Mouse (Mus musculus) kidney, embryonic 15.5 days (tissue): Measurements from ENCODE around the gene Flnb. TPM values are rescaled to one million over a fixed set of nuclear protein-coding genes. Genes with fewer than 3 reads are reported as not detected.

Experiments
- ATAC-seq: fragments of 200-750 bp; cut with Nextera tagmentation; replicated peaks from 2 replicates; pipeline ENCODE4 v1.8.0; 2017; ENCODE audit warnings: moderate TSS enrichment; ENCODE audit not compliant: low FRiP score
- H3K27ac ChIP-seq: fragments of 300-500 bp; sonication (generic); 2 replicates; pipeline ENCODE4 v1.5.1; 2015; ENCODE audit warnings: mild to moderate bottlenecking, inconsistent platforms
- H3K27me3 ChIP-seq: fragments of 300-500 bp; sonication (generic); 2 replicates; pipeline ENCODE4 v1.6.1; 2015; ENCODE audit warnings: inconsistent platforms
- H3K36me3 ChIP-seq: fragments of 300-500 bp; sonication (generic); 2 replicates; pipeline ENCODE4 v1.6.1; 2015; ENCODE audit warnings: inconsistent platforms
- H3K4me1 ChIP-seq: fragments of 300-500 bp; sonication (generic); 2 replicates; pipeline ENCODE4 v1.6.1; 2015; ENCODE audit warnings: inconsistent platforms
- H3K4me2 ChIP-seq: fragments of 300-500 bp; sonication (generic); 2 replicates; pipeline ENCODE4 v1.6.1; 2015; ENCODE audit warnings: moderate library complexity, mild to moderate bottlenecking, inconsistent platforms
- H3K4me3 ChIP-seq: fragments of 300-500 bp; sonication (generic); replicated peaks from 2 replicates; pipeline ENCODE4 v1.5.1; 2015; ENCODE audit warnings: mild to moderate bottlenecking, inconsistent platforms
- H3K9ac ChIP-seq: fragments of 300-500 bp; sonication (generic); 2 replicates; pipeline ENCODE4 v1.6.1; 2015; ENCODE audit warnings: mild to moderate bottlenecking, inconsistent platforms
- H3K9me3 ChIP-seq: fragments of 300-500 bp; sonication (generic); replicated peaks from 2 replicates; pipeline ENCODE4 v1.6.1; 2016; ENCODE audit warnings: inconsistent platforms
- WGBS: fragments of 180-500 bp; shearing (Covaris S2); methylation state at CpG from one replicate; pipeline ENCODE4 v1.1.7; 2015; ENCODE audit warnings: mixed read lengths; 5-methylcytosine and 5-hydroxymethylcytosine counted together
- polyA plus RNA-seq: library from polyadenylated mRNA; unstranded; fragments of >200 nt; fragmentation: Nextera tagmentation; extraction: Ambion mirVana; gene quantifications from 2 replicates; pipeline ENCODE4 v1.2.1, GENCODE M21; 2015

The Flnb gene
- polyA plus RNA-seq, 1 experiment from 2014 or later, result 20.6 TPM

DNA sequence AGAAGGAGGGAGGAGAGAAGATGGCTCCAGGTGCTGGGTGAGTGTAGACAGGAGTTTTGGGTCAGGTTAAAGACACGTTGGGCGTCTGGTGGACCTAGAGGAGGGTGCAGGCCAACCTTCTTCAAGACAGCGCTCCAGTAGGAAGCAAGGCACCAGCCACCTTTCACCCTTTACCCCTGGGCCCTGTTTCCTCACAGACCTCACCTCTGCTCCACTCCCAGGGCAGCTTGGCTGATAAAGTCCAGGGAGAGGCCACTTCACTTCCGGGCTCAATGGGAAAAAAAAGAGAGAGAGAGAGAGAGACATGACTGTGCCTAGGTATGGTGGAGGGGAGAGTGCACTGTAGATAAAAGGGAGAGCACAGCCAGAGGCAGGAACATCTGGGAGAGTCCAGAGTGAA, 10.0 kb upstream of the Flnb start:
- Histone ChIP-seq H3K36me3 (no peaks in the 10 kb centered on the region), H3K9ac (no peak overlapping the region), H3K4me3 (no peak overlapping the region), H3K27ac (no peak overlapping the region), H3K4me2 (no peak overlapping the region), H3K27me3 (no peaks in the 10 kb centered on the region), H3K4me1 (no peaks in the 10 kb centered on the region), H3K9me3 (0 out of 2 replicates have a peak, but pooled peaks cover 2% of the 10 kb centered on the region)
- WGBS, result 69% methylated on average over 4 of the region's 4 CpGs
- no peak for ATAC-seq

DNA sequence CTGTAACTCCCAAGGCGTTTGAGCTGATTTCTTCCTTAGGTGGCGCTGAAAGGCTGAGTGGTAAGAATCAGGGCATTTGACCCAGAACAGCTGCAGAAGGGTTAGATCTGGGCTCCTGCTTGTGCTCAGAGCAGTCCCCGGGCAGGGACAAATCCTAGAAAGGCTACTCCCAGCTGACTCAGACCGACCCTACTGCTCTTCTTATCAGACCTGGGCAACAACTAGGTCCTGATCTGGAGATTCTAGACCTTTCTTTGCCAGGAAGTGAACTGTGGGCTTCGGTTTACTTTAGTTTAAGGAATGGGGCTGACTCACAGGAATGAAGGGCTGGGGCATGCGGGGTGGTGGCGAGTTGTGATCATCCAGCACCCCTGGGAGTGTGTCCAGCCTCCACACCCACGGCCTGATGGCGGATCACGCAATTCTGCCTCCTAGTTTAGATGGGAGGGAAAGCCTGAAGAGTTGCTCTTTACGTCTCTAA, 9.2 kb upstream of the Flnb start:
- H3K9ac ChIP-seq, result no peak overlapping the region
- 0 out of 2 replicates have a peak, but pooled peaks cover 2% of the 10 kb centered on the region for H3K9me3 ChIP-seq
- no peak for ATAC-seq
- no peak overlapping the region for H3K4me3 ChIP-seq
- H3K27ac ChIP-seq, result no peak overlapping the region
- no peaks in the 10 kb centered on the region for H3K27me3 ChIP-seq
- no peaks in the 10 kb centered on the region for H3K4me1 ChIP-seq
- no peaks in the 10 kb centered on the region for H3K36me3 ChIP-seq
- no peak overlapping the region for H3K4me2 ChIP-seq
- 68% methylated on average over 11 of the region's 11 CpGs for WGBS

DNA sequence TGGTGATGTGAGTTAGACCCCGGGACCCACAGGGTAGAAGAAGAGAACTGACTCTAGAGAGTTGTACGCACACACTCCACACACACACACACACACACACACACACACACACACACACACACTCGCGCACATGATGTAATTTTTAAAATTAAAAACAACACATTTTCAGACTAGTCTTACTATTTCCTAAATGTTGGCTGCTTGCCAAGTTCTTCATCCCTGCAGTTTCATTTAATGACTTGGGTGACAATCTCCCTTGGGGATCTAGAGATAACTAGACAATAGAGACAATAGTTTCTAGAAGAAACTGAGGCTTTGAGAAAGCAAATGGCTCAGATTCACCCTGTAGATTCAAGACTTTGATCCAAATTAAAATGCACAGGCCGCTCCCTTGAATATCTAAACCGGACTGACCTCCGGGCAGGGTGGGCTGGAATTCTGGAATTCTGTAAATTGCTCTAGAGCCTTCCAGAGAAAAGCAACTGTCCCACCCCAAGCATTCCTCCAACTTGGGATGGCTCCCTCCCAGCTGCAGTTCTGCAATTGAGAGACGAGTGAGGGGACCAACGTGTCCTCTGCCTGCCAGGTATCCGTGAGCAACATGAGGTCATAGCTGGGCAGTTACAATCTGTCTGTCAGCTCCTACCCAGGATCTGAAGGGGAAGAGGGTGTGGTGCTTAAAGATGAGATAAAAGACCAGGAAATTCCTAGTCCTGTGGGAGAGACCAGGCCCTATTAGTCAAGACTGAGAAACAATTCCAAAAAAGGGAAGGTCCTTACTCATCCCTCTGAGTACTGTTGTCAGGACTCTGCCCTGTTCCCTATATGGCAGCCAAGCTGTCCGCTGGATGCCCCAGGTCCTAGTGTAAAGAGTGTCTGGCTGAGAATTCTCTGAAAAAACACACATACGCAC, 8.5 kb upstream of the Flnb start:
- Histone ChIP-seq H3K27ac (no peak overlapping the region), H3K4me2 (no peak overlapping the region)

DNA sequence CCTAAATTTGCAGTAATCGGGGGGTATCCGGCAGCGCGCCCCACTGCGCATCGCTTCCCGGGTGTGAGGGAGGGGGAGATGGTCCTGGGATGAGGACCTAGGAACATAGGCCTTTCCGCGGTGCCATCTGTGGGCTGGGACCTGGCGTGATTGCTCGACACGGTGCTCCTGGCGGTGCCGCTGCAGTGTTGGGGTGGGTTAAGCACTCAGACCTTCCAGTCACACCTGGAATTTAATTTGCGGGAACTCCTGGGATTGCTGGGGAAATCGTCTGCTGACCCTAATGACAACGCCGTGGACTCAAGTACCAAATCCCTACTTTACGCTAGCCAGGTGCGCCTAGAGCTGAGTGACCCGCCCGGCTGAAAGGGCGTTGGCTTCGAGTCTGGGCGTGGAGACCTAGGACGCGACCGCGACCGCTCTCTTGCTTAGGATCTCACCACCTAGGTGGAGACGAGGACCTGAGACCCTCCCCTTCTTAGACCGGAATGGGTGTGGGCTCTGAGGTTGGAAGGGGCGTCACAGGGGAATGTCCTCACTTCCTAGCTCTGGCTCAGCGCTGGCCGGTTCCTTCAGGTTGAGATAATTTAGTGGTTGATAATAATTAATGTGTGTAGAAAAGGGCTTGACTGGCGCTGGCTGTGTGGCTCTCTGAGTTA, 835 bp downstream of the Flnb start:
- no peaks in the 10 kb centered on the region for H3K9me3 ChIP-seq
- H3K27me3 ChIP-seq, result no peaks in the 10 kb centered on the region
- H3K36me3 ChIP-seq, result no peaks in the 10 kb centered on the region
- peak overlapping the region; percentile 82 for H3K27ac ChIP-seq
- peaks cover 35% of the 10 kb centered on the region for H3K4me1 ChIP-seq
- under 1% methylated on average over 36 of the region's 36 CpGs for WGBS
- peak overlapping the region; percentile 91 for H3K4me2 ChIP-seq
- H3K9ac ChIP-seq, result peak overlapping the region; percentile 73
- ATAC-seq, result peak; percentile 47
- peak overlapping the region; percentile 78 for H3K4me3 ChIP-seq

More for the DNA sequence above, 8.5 kb upstream of the Flnb start:
- H3K36me3 ChIP-seq, result no peaks in the 10 kb centered on the region
- ATAC-seq, result no peak
- H3K9ac ChIP-seq, result no peak overlapping the region
- H3K27me3 ChIP-seq, result no peaks in the 10 kb centered on the region
- 0 out of 2 replicates have a peak, but pooled peaks cover 2% of the 10 kb centered on the region for H3K9me3 ChIP-seq
- H3K4me3 ChIP-seq, result no peak overlapping the region
- WGBS, result 79% methylated on average over 12 of the region's 12 CpGs
- H3K4me1 ChIP-seq, result no peaks in the 10 kb centered on the region

DNA sequence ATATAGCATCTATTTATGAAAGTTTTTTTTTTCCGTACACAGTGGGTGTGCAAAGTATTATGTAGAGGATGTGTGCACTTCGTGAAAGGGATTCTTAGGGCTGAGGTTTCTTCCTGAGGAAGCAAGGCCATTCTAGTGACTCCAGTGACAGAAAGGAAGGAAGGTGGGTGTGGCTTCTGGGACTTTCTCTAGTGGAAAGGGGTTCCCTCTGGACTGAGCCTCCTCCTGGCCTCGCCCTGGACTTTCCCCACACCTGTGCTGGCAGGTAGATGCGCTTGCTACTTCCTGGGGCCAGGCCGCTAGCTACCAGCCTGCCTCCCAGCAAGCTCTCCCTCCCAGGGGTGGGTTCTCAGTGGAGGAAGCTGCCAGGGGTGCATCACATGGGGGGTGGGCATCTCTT, 1.7 kb downstream of the Flnb start:
- Histone ChIP-seq H3K27me3 (no peaks in the 10 kb centered on the region), H3K9me3 (no peaks in the 10 kb centered on the region), H3K4me3 (peak overlapping the region; percentile 78), H3K36me3 (no peaks in the 10 kb centered on the region), H3K9ac (peak overlapping the region; percentile 73; the same call in 1 of the 2 replicates), H3K27ac (0 out of 2 replicates have a peak overlapping the region, but pooled peaks have one; percentile 1), H3K4me1 (peaks cover 42% of the 10 kb centered on the region), H3K4me2 (peak overlapping the region; percentile 91)
- WGBS, result 62% methylated on average over 5 of the region's 5 CpGs
- ATAC-seq, result no peak

DNA sequence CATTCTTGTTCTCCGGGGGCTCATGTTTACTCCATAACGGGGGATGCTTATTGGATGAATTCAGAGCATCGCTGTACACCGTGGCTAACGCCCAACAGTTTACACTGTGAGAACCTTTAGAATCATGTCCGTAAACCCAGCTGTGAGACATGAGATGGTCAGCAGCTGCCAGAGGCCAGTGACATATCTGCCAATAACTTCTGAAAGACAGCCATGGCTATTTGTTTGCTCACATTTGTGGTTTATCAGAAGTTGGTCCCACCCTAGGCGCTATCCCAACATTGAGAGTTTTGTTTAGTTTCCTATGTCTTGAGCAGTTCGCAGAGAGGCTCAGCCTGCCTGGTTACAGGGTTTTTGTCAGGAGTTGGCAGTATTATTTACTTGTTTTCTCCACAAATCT, 3.6 kb downstream of the Flnb start:
- no peak for ATAC-seq
- no peak overlapping the region for H3K4me3 ChIP-seq
- no peak overlapping the region for H3K27ac ChIP-seq
- 73% methylated on average over 8 of the region's 8 CpGs for WGBS
- H3K27me3 ChIP-seq, result no peaks in the 10 kb centered on the region
- H3K9ac ChIP-seq, result no peak overlapping the region
- H3K9me3 ChIP-seq, result no peaks in the 10 kb centered on the region
- no peak overlapping the region for H3K4me2 ChIP-seq
- H3K4me1 ChIP-seq, result peaks cover 61% of the 10 kb centered on the region
- no peaks in the 10 kb centered on the region for H3K36me3 ChIP-seq

DNA sequence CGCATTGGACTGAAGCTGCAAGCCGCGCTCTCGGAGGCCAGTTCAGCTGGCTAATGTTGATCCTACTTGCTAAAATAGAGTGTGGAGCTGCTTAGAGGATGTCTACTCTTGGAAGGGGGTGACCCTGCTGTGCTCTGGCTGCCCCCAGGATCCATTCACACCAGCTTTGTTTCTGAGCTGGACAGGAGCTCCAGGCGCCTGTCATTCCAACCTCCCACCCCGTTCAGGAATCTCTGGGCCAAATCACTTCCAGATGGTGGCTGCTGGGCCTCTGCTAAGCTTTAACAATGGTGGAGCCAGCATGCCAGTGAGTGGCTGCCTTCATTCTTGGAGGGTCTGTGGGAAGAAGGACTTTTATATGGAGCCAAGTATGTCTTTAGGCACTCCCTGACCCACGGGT, 4.9 kb downstream of the Flnb start:
- Histone ChIP-seq H3K4me3 (no peak overlapping the region), H3K36me3 (no peaks in the 10 kb centered on the region), H3K9me3 (no peaks in the 10 kb centered on the region), H3K4me2 (no peak overlapping the region), H3K27ac (no peak overlapping the region), H3K9ac (no peak overlapping the region), H3K27me3 (no peaks in the 10 kb centered on the region), H3K4me1 (peaks cover 70% of the 10 kb centered on the region)
- ATAC-seq, result no peak
- 56% methylated on average over 7 of the region's 7 CpGs for WGBS

DNA sequence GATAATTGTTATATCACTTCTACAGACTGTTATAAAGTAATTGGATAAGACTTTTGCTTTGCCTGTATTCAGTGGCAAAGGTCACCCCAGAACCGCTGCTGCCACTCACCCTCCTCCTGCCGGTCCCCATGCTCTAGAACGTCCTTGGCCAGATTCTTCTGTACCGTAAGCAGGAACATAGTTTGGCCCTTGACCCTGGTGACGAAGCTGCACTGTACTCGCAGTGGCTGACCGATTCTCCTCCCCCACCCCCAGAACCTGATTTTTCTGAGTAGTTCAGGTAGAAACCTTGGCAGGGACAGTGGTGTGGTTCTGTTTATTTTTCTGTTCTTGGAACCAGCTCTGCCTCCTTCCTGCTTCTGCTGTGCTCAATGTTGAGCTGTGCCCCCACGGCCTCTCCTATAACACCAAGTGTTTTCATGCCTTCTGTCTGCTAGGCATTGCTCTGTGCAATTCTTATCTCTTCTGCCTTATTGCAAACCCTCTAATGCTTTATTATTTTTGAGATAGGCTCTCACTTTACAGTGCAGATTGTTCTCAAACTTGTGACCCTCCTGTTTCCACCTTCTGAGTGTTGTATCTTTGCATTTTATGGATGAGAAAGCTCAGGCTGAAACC, 7.0 kb downstream of the Flnb start:
- no peaks in the 10 kb centered on the region for H3K36me3 ChIP-seq
- H3K27ac ChIP-seq, result peak overlapping the region; percentile 88
- 30% methylated on average over 8 of the region's 8 CpGs for WGBS
- H3K9ac ChIP-seq, result no peak overlapping the region
- H3K4me1 ChIP-seq, result peaks cover 65% of the 10 kb centered on the region
- H3K9me3 ChIP-seq, result no peaks in the 10 kb centered on the region
- ATAC-seq, result no peak
- H3K4me2 ChIP-seq, result no peak overlapping the region
- no peak overlapping the region for H3K4me3 ChIP-seq
- H3K27me3 ChIP-seq, result no peaks in the 10 kb centered on the region

DNA sequence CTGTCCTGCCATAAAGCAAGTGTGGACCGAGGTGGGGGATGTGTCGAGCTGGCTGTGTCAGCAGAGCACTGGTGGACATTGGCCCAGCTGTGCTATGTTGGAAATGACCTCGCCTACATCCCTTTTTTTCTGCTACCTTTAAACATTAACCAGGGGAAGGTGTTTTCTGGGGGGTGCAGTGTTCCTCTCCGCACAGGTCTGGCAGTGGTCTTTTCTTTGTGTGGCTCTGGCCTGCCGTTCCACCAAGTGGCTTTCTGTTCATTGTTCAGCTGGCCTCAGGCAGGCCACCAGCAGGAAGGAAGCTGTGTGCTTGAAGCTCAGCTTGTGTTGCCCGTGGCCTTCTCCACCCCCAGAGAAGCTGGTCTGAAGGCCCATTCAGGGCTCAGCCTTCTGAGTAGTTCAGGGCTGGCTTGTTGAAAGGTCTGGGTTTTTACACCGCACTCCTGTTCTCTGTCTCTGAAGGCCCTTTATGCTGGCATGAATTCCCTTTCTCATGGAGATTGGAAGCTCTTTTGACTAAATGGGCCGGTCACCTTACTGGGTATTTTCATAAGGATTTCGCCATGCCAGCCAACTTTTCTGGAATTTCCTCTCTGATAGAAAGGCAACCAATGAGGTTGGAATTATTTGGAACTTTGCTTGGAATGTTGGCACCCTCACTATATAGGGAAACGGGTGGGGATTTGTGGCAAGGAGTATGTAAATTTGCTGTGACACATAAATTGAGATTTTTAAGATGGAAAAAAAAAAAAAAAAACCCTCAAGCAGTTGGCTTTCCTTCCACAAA, 8.6 kb downstream of the Flnb start:
- Histone ChIP-seq H3K4me2 (peak overlapping the region; percentile 25; the same call in 1 of the 2 replicates), H3K4me1 (peaks cover 58% of the 10 kb centered on the region), H3K9ac (no peak overlapping the region), H3K36me3 (no peaks in the 10 kb centered on the region), H3K9me3 (0 out of 2 replicates have a peak, but pooled peaks cover 3% of the 10 kb centered on the region), H3K4me3 (no peak overlapping the region), H3K27me3 (no peaks in the 10 kb centered on the region), H3K27ac (peak overlapping the region; percentile 88)
- 40% methylated on average over 10 of the region's 10 CpGs for WGBS
- ATAC-seq, result peak; percentile 85

DNA sequence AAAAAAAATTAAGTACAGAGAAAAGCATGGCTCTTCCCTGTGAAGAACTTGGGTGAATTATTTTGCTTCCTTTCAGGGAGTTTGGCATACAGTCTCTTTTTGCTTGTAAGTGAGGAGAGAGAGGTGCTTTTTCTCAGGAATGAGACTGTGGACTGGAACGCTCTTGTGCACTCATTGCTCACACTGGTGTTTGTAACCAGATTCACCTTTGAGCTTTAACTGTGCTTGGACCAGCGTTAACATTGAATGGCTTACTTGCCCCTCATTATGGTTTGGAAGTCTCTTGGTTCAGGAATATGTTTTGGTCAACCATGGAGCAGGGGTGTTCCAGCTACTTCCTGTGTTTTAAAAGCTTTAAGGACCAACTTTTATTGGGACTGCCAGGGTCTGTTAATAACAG, 11.4 kb downstream of the Flnb start:
- ATAC-seq, result no peak
- 46% methylated on average over 2 of the region's 2 CpGs for WGBS
- peak overlapping the region; percentile 57; the same call in 1 of the 2 replicates for H3K27ac ChIP-seq

DNA sequence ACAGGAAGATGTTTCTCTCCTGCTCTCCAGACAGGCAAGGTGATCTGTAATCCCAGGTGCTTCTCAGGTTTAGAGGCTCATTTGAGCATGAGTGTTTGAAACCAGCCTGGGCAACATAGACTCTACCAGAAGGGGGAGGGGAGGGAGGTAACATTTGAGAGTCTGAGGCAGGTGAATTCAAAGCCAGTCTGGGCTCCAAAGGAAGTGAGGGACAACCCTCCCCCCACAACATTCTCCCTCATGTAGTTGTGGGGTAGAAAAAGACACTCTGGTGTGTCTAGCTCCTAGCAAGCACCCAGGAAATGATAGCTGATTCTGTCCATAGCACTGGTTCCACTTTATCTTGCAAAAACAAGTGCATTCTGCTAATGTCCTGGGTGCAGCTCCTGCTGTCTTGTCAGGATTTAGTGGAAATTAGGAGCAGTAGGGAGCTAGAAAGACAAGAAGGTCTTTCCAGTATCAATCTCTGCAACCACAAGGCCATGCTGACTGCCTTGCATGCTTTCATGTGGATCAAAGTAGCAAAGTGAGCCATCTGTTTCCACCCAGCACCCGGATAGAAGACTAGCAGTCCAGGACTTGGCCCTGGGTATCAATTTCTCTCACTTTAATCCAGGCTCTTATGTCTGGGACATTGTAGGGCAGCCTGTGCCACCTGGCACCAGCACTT, 14.1 kb downstream of the Flnb start:
- H3K9me3 ChIP-seq, result 0 out of 2 replicates have a peak, but pooled peaks cover 3% of the 10 kb centered on the region
- H3K4me3 ChIP-seq, result no peak overlapping the region
- H3K27ac ChIP-seq, result no peak overlapping the region
- H3K4me2 ChIP-seq, result no peak overlapping the region
- H3K4me1 ChIP-seq, result peaks cover 25% of the 10 kb centered on the region
- no peaks in the 10 kb centered on the region for H3K27me3 ChIP-seq
- no peak overlapping the region for H3K9ac ChIP-seq
- ATAC-seq, result no peak
- no peaks in the 10 kb centered on the region for H3K36me3 ChIP-seq
- 13% methylated on average over 1 of the region's 1 CpGs for WGBS

More for the DNA sequence above, 11.4 kb downstream of the Flnb start:
- Histone ChIP-seq H3K4me2 (no peak overlapping the region), H3K9me3 (0 out of 2 replicates have a peak, but pooled peaks cover 3% of the 10 kb centered on the region), H3K4me1 (peaks cover 53% of the 10 kb centered on the region), H3K9ac (no peak overlapping the region), H3K27me3 (no peaks in the 10 kb centered on the region), H3K4me3 (no peak overlapping the region), H3K36me3 (no peaks in the 10 kb centered on the region)
